Mouse (Mus musculus) small intestine, adult 2 months (tissue): Measurements from ENCODE around the gene Sost. TPM values are rescaled to one million over a fixed set of nuclear protein-coding genes. Genes with fewer than 3 reads are reported as not detected.

Source experiments
- H3K27ac ChIP-seq: fragments of 200-500 bp; 2 replicates; pipeline ENCODE4 v1.5.1; 2012; ENCODE audit warnings: low read depth, low read length, control low read depth, inconsistent platforms; ENCODE audit not compliant: insufficient read depth
- H3K27me3 ChIP-seq: fragments of 200-500 bp; 2 replicates; pipeline ENCODE4 v1.6.1; 2012; ENCODE audit warnings: mild to moderate bottlenecking, moderate library complexity, low read length, inconsistent platforms; ENCODE audit not compliant: control insufficient read depth, insufficient read depth
- H3K36me3 ChIP-seq: fragments of 200-500 bp; 2 replicates; pipeline ENCODE4 v1.6.1; 2012; ENCODE audit warnings: mild to moderate bottlenecking, low read length, control low read depth, inconsistent platforms; ENCODE audit not compliant: control insufficient read depth, insufficient read depth
- H3K4me1 ChIP-seq: fragments of 200-500 bp; 2 replicates; pipeline ENCODE4 v1.6.1; 2012; ENCODE audit warnings: low read length, inconsistent platforms, mixed read lengths; ENCODE audit not compliant: control insufficient read depth, insufficient read depth, insufficient read length
- H3K4me3 ChIP-seq: fragments of 200-500 bp; 2 replicates; pipeline ENCODE4 v1.5.1; 2012; ENCODE audit warnings: low read depth, mild to moderate bottlenecking, control low read depth, inconsistent platforms, low read length, moderate library complexity
- CTCF ChIP-seq: fragments of 200-500 bp; IDR thresholded peaks from 2 replicates; pipeline ENCODE4 v1.5.1; 2012; ENCODE audit warnings: low read depth, mild to moderate bottlenecking, control low read depth, inconsistent platforms, low read length, moderate library complexity, mixed read lengths; ENCODE audit not compliant: insufficient replicate concordance, insufficient read length; ENCODE audit errors: extremely low read depth
- POLR2A ChIP-seq: fragments of 200-500 bp; IDR thresholded peaks from 2 replicates; pipeline ENCODE4 v1.6.1; 2012; ENCODE audit warnings: low read depth, mild to moderate bottlenecking, control low read depth, inconsistent platforms, low read length, moderate library complexity
- WGBS: fragments of 180-500 bp; shearing (Covaris S2); methylation state at CpG from one replicate; pipeline ENCODE4 v1.1.7; 2018; 5-methylcytosine and 5-hydroxymethylcytosine counted together
- polyA plus RNA-seq: library from polyadenylated mRNA; depleted of rRNA; stranded (reverse); fragments of >200 nt; gene quantifications from 2 replicates; pipeline ENCODE4 v1.2.3, GENCODE M21; 2012

Gene Sost
- polyA plus RNA-seq, 1 experiment: not detected

GRCm38 (mm10) chr11:101974181-101974580 lies 7.4 kb upstream of the Sost start:
- 57% methylated on average over 6 of the region's 6 CpGs for WGBS
- Histone ChIP-seq H3K4me3 (no peak overlapping the region), H3K27ac (no peak overlapping the region), H3K27me3 (no peaks in the 10 kb centered on the region), H3K4me1 (no peaks in the 10 kb centered on the region), H3K36me3 (peaks cover 4% of the 10 kb centered on the region; the same call in 1 of the 2 replicates)
- TF ChIP-seq CTCF (no peak), POLR2A (no peak)

- WGBS: 84% methylated on average over 9 of the region's 9 CpGs
- H3K36me3 ChIP-seq: peaks cover 4% of the 10 kb centered on the region; the same call in 1 of the 2 replicates
- H3K4me3 ChIP-seq: no peak overlapping the region
- no peaks in the 10 kb centered on the region for H3K27me3 ChIP-seq
- no peak overlapping the region for H3K27ac ChIP-seq
- TF ChIP-seq POLR2A (no peak), CTCF (no peak)
- H3K4me1 ChIP-seq: no peaks in the 10 kb centered on the region
Observed at GRCm38 (mm10) chr11:101973496-101973895, 6.7 kb upstream of the Sost start.

GRCm38 (mm10) chr11:101972651-101973050 lies 5.8 kb upstream of the Sost start:
- H3K36me3 ChIP-seq: peaks cover 4% of the 10 kb centered on the region; the same call in 1 of the 2 replicates
- no peak overlapping the region for H3K4me3 ChIP-seq
- H3K27ac ChIP-seq: no peak overlapping the region
- TF ChIP-seq POLR2A (no peak), CTCF (no peak)
- H3K27me3 ChIP-seq: no peaks in the 10 kb centered on the region
- no peaks in the 10 kb centered on the region for H3K4me1 ChIP-seq
- WGBS: 95% methylated on average over 5 of the region's 5 CpGs

GRCm38 (mm10) chr11:101972097-101972496 lies 5.3 kb upstream of the Sost start:
- peaks cover 4% of the 10 kb centered on the region; the same call in 1 of the 2 replicates for H3K36me3 ChIP-seq
- TF ChIP-seq CTCF: no peak
- TF ChIP-seq POLR2A: no peak

GRCm38 (mm10) chr11:101971410-101971809 lies 4.6 kb upstream of the Sost start:
- no peak overlapping the region for H3K27ac ChIP-seq
- TF ChIP-seq CTCF: peak; percentile 83; the same call in 1 of the 2 replicates
- TF ChIP-seq POLR2A: no peak
- peaks cover 5% of the 10 kb centered on the region; the same call in 1 of the 2 replicates for H3K27me3 ChIP-seq
- no peaks in the 10 kb centered on the region for H3K4me1 ChIP-seq
- peaks cover 4% of the 10 kb centered on the region; the same call in 1 of the 2 replicates for H3K36me3 ChIP-seq
- WGBS: 27% methylated on average over 3 of the region's 3 CpGs
- H3K4me3 ChIP-seq: no peak overlapping the region

More at GRCm38 (mm10) chr11:101972097-101972496, 5.3 kb upstream of the Sost start:
- no peaks in the 10 kb centered on the region for H3K27me3 ChIP-seq
- H3K4me1 ChIP-seq: no peaks in the 10 kb centered on the region
- no peak overlapping the region for H3K27ac ChIP-seq
- WGBS: 60% methylated on average over 3 of the region's 3 CpGs
- H3K4me3 ChIP-seq: no peak overlapping the region

GRCm38 (mm10) chr11:101969835-101970234 lies 3.0 kb upstream of the Sost start:
- TF ChIP-seq POLR2A (no peak), CTCF (no peak)
- Histone ChIP-seq H3K4me3 (no peak overlapping the region), H3K4me1 (no peaks in the 10 kb centered on the region), H3K36me3 (peaks cover 4% of the 10 kb centered on the region; the same call in 1 of the 2 replicates), H3K27ac (no peak overlapping the region), H3K27me3 (peaks cover 13% of the 10 kb centered on the region)
- WGBS: 79% methylated on average over 13 of the region's 13 CpGs

GRCm38 (mm10) chr11:101968791-101969190 lies 2.0 kb upstream of the Sost start:
- TF ChIP-seq CTCF: peak; percentile 97
- TF ChIP-seq POLR2A: no peak
- 0% methylated on average over 5 of the region's 5 CpGs for WGBS
- 0 out of 2 replicates have a peak, but pooled peaks cover 3% of the 10 kb centered on the region for H3K4me1 ChIP-seq
- peaks cover 23% of the 10 kb centered on the region for H3K27me3 ChIP-seq
- no peak overlapping the region for H3K27ac ChIP-seq
- H3K4me3 ChIP-seq: no peak overlapping the region
- H3K36me3 ChIP-seq: no peaks in the 10 kb centered on the region

- WGBS: 61% methylated on average over 7 of the region's 7 CpGs
- Histone ChIP-seq H3K4me1 (0 out of 2 replicates have a peak, but pooled peaks cover 3% of the 10 kb centered on the region), H3K27ac (no peak overlapping the region), H3K36me3 (no peaks in the 10 kb centered on the region), H3K27me3 (peaks cover 28% of the 10 kb centered on the region), H3K4me3 (no peak overlapping the region)
- no peak for TF ChIP-seq POLR2A
- TF ChIP-seq CTCF: no peak
Observed at GRCm38 (mm10) chr11:101968311-101968710, 1.5 kb upstream of the Sost start.
